Mouse (Mus musculus) cerebellum, adult 9-10 months (tissue): ENCODE data around the gene Hsp90ab1.

Experiments
- DNase-seq: peaks from one replicate; pipeline ENCODE4 v3.0.0; 2022

The Hsp90ab1 gene

DNA sequence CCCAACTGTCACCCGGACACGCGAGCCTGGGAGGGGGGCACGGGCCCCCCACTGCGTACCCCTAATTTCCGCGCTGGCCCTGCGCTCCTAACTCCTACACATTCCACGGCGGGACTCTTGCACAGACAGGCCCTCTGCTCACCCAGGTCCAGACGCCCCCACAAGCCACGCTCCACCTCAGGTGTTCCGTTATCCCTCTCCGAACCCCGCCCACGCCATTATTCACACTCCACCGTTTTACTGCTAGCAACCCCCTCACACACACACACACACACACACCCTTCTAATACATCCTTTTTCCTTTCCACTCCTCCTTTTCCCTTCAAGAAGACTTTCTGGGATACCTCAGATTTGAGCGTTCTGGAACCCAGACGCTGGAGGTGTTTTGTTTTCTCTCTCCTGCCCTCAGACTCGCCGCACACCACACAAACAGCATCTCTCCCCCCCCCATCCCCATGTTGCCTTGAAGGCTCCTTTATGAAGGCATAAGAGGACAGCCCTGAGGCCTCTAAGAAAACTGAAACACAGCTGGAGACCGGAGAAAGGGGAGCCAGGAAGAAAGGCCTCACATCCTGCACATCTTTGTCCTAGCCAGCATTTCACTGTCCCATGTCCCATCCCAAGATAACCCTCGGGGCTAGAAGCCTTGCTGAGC, 22.8 kb upstream of the Hsp90ab1 start:
- peak; percentile 65 for DNase-seq

DNA sequence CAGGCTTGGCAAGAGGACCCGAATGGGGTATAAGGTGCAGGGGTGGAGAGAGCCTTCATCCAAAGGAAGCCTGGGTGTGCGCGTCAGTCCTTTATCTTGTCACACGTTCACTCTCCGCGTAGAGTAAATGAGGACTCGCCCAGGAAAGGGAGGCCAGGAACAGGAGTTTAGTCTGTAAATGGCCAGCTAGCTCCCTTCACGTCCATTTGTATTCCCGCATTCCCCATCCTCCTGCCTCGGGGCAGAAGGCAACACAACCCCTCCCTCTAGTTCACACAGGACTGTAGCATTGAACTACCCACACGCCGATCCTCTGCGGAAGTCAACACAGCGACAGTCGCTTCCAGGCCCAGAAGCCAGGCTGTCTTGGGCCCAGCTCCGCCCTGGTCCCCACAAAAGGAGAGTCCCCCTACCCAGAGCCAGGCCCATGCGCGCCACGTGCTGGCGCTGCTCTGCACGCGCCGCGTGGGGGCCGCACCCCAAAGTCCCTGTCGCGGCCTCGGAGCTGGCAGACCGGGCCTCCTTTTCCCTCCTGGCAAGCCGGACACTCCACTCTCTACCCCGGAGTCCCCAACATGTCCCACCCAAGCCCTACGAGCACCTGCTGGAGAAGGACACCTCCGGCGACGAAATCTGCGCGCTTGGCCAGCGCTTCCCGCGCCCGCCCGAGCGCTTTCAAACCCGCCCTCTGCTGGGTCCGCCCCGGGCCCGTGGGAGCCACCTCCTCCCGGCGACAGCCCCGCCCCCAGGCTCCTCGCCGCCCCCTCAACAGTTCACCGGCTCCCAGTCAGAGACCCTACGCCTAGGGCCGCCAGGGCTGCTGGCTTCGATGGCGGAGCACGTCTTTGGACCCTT, 22.0 kb upstream of the Hsp90ab1 start:
- peak; percentile 76 for DNase-seq

DNA sequence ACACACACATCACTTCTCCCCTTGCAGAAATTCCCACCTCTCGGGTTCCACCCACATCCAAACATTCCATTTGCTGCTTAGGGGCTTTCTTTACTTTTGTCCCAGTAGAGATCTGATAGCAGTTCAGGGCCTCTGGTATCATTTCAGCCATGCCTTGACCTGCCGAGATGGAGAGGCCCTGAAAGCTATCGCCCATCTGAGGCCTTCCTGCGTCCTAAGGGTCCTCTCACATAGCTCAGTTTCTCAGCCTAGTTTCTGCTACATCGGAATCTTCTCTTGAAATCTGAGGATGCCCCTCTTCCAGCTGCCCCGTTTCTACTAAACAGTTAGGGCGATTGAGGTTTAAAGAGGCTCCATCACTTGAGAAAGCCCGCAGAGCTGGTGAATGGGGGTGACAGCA, 21.1 kb upstream of the Hsp90ab1 start:
- DNase-seq: no peak

DNA sequence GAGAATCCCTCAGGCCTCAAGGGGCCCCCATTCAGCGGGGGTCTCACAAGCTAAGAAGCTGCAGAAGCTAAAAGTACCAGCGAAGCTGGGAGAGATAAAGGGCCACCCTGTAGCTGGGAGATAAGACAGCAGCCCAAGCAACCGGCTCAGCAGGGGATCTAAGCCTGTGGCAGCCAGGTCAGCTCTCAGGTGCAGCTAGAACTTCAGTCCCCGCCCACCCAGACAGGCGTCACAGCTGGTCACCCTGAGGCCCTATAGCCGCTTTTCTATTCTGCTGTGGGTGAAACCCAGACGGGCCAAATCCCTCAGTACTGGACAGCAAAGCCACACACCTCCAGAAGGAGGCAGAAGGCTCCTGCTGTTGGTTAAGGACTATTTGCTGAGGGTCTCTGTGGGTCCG, 20.4 kb upstream of the Hsp90ab1 start:
- DNase-seq: peak; percentile 52

DNA sequence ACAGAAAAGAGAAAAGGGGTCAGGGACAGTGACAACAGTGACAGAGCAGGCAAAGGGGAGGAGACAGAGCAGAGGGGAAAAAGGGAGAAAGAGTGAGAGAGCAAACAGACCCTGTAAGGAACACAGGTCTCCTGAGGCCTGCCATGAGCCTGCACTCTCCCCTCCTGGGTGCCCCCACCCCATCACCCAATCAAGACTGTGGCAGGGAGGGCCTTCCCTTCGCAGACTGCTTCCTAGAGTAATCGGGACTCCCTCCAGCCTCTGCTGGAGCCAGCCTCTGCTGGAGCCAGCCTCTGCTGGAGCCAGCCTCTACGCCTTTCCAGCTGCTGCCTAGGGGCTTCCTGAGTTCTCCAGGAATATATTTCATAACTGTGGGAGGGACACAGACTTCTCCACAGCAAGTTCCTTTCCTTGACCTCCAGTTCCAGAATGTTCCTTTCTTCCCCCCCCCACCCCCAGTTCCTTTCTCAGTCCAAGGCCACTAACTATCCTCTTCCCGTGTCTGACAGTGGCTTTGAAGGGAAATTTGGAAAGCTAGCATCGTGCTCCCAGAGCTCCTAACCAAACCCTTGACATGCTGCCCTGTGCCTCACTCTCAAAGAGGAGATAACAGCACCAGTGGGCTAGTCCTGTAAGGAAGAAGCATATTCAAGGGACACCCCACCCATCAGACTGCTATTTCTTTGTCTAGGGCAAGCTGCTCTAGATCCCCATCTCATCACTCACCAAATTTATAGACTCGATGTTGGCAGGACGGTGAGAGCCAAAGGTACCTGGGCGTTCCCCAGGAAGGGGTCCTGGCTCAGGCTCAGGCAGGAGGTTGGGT, 19.7 kb upstream of the Hsp90ab1 start:
- DNase-seq: peak; percentile 50

DNA sequence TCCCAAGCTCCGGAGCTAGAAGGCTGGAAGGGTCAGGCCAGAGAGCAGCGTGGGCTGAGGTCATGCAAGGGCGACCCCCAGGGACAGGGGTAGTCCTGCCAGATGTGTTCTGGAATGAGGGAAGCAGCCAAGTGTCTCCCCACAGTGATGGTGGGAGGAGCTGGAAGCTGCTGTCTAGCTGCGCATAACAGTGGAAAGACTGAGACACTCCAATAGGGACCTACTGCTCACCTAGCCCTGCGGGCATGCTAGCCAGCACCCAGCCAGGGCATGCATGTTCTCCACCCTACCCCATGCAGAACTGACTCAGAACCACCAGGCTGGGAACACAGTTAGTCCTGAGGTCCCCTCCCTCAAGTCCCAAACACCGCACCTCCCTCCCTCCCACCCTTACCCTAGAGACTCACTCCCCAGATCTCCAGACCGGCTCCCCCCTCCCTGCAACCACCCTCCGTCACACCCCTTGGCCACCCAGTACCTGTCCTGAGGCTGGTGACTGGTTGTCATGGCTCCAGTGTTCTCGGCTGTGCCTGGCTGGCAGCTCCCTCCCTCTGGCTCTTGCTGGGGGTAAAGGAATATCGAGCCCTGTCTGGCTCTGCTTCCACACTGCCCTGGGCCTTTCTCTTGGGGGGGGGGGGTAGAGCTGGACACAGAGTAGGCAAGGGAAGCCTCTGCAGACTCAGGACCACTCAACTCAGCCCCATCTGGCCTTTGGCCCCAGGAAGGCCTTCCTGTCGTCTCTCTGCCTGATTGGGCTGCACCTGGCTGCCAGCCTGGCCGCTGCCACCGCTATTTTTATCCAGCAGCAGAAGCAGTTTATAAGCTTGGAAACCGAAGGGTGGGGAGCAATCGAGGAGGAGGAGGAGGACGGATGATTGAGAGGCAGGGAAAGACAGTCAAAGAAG, 18.9 kb upstream of the Hsp90ab1 start:
- peak; percentile 61 for DNase-seq

DNA sequence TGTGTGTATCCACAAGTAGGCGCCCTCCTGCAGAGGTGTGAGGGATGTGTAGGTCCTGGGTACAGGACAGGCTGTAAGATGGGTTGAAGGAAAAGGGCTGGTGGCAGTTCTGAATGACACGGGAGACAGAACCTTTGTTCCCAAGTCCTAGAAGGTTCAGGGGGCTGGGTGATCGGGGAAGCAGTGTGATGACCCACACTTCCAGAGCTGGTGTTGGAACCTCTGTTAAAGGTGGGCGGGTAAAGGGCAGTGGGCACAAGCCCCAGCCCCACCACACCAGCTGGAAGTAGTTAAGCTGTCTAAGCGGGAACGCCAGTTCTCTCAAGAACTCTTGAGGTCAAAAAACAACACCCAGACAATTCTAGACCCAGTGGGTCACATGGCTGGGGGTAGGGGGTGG, 17.3 kb upstream of the Hsp90ab1 start:
- DNase-seq: peak; percentile 34

DNA sequence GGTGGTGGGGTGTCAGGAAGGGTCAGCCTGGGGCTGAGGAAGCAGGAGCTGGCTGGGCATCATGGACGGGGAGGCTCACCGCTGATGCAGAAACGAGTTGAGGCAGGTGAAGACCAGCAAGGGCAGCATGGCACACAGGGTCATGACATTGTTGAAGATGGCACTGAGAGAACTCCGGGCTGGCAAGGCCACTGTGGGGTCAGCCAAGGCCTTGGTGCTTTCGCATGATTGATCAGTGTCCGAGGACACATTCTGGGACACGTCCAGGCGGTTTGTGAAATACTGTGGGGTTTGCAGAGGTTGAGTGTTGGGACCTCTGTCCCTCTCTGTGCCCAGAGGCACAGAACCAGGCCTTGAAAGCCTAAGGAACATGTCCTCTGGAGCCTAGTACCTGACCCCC, 16.8 kb upstream of the Hsp90ab1 start:
- peak; percentile 36 for DNase-seq

DNA sequence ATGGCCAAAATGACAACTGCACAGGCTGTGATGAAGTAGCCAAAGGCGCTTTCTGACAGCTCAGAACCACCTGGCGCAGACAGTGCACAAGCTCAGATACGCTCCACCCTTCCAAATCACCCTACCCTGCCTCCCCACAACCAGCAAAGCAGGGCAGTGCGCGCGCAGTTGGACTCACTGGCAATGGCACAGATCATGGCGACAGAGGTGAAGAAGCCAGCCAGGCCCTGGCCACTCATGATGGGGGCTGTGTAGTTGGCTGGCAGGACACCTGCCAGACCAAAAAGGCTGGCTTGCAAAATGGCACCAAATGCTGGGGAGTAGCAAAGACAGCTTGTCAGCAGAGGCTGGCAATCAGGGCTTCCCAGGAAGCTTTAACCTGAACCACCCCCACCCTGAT, 16.2 kb upstream of the Hsp90ab1 start:
- DNase-seq: peak; percentile 61

DNA sequence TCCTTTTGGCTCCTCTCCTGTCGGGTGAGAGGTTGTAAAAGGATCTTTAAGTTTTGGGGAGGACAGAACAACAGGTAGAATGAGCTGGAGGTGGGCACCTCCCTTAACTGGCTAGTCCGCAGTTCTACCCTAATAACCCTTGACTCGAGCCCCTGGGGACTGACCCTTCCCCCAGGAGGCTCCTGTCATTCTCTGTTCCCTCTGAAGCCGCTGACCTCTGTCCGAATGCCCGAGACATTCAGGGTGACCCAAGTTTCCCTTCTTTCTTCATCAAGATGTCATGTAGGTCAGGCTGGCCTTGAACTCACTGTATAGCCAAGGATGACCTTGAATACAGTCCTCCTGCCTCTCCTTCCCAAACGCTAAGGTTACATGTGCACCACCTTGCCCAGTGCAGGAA, 15.3 kb upstream of the Hsp90ab1 start:
- peak; percentile 33 for DNase-seq

DNA sequence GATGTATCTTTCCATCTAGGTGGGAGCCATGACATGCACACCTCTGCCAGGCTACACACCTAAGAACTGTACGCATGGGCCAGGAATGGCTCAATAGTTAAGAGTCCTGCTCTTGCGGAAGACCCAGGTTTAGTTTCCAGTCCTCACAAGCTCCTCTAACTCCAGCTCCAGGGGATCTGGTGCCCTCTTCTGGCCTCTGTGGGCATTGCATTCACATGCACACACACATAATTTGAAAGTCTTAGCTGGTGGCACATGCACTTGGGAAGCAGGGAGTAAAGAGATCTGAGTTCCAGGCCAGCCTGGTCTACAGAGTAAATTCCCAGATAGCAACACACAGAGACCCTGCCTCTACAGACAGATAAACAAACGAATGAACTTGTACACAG, 13.4 kb upstream of the Hsp90ab1 start:
- peak; percentile 29 for DNase-seq

DNA sequence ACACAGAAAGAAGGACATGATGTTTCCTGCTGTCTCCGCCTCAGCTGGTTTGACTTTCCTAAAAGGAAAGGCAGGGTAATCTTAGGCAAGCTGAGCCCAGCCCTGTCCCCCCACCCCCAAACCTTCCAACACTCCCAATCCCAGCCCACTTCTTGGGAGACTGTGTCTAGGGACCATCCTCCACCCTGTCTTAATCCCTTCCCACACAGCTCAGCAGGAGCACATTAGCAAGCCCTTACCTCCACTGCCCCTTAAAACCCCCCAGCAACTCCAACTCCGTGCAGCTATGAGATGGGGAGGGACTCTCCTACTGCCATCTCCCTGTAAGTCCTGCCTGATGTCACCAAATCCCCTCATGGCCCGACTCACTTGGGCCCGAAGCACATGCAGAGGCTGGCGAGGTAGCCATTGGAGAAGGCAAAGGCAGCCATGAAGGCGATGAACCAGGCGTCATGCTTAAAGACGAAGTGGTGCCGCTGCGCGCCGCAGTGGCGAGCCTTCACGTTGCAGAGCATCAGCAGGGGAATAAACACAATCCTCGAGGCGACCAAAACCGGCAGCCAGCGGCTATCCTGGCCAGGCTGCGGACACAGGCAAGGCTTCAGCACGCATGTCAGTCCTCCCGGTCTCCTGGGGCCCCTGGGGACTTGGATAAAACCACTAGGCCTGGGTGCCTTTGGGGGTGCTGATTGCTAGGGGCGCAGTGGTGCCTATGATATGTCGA, 12.8 kb upstream of the Hsp90ab1 start:
- peak; percentile 34 for DNase-seq

DNA sequence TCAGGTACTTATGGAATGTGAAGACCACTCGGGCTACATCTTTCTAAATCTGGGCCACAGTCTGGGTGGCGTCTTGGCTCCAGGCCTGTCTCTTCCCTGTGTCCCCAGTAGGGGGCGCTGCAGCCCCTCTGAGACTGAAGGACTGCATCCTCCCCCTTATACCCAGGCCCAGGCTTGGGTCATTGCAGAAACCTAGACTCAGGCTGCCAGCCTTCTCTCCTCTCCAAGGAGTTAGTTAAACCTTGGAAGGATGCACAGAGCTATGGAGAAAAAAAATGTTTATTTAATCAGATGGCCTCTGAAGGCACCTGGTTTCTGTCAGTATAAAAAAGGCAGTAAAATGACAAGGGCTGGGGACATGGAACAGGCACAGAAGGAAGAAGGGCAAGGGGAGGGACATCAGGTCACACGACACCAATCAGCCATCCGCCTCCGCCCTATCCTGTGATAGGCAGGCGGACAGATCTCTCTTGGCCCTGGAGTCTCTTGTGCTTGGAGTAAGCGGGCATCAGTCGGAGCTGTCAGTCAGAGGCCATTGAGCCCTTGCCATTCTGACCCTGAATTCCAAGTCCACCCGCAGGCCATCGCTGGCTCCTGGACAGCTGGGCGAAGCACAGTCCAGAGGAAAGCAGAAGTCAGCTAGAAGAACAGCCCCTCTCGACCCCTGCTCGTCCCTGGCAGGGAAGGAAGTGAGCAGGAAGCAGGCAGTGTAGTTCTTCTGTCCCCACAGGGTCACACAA, 12.0 kb upstream of the Hsp90ab1 start:
- peak; percentile 86 for DNase-seq

DNA sequence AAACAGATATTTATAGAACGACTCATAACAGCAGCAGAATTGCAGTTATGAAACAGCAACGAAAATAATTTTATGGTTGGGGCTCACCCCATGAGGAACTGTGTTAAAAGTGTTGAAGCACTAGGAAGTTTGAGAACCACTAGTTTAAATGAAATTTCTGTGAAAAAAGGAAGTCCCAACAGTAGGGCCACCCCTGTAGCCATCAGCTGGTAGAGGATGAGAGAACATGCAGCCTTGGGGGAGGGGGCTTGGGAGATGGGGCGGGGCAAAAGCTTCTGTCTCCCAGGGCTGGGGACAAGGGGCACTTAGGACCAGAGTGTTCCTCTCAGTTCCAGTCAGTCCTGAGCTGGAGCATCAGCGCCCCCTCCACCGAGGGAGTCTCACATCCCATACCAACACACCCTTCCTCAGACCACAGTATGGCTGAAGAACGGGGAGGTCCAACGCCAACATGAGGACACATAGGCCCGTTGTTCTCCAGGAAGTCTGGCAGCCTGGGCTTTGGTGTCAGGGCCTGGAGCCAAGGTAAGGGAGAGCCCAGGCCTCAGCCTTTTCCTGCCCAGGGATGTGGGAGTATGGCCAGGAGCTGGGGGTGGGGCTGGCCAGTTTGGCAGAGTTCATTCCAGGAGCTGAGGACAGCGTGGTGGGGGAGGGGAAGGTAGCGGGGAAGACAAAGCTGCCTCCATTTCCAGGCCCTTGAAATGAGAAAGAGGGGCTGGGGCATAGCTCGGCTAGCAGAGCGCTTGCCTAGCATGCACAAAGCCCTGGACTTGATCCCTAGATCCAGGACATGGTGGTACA, 11.2 kb upstream of the Hsp90ab1 start:
- DNase-seq: peak; percentile 80

DNA sequence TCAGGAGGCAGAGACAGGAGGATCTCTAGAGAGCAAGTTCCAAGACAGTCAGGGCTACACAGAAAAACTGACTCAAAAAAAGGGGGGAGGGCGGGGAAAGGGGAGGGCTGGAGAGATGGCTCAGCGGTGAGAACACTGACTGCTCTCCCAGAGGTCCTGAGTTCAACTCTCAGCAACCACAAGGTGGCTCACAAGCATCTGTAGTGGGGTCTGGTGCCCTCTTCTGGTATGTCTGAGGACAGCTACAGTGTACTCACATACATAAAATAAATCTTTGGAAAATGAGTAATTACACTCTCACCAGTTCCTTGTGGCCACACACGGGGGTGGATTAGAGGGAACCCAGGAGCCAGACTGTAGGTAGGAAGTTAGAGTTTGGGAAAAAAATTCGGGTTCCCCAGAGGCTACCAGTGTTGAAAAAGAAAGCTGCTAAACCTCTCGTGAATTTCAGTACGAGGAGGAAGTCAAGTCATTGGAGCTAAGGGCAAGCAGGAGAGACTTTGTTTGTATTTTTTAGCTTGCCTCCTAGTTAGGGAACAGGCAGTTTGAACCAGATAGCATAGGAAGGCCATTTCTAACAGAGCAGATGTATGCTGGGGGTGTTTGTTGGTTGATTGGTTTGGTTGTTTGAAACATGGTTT, 9.8 kb upstream of the Hsp90ab1 start:
- no peak for DNase-seq

DNA sequence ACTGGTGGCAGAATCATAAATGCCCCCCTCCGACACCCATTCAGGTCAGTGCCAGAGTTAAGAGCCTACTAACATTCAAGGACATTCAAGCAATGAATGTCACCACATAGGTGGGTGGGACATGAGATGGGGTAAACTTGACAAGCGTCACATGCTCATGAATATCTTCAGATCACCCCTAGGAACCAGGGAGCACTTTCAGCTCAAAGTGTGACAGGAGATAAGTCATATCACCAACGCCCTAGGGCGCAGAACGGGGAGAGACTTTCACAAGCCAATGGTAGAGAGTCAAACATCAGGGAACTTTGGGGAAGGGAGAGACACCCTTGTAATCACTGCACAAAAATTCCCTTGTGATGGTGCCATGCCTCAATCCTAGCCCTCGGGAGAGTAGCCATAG, 9.1 kb upstream of the Hsp90ab1 start:
- no peak for DNase-seq

DNA sequence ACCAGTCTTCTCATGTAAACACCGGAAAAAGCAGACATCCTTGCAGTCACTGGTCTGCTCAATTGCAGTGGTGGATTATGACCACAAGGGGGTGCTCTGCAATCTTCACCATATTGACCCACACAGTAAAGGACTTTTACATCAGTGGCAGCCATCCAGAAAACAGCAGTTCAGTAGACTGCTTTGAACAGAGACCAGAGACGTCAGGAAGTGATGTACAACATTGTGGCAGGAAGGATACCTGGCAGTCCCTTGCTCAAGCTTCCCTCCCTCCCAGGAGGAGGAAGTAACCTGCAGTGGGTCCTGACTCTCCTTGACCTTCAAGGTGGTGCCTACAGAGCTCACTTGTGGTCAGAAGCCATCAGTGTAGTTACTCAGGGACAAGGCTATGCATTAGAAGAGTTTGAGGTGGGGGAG, 8.5 kb upstream of the Hsp90ab1 start:
- DNase-seq: peak; percentile 86

DNA sequence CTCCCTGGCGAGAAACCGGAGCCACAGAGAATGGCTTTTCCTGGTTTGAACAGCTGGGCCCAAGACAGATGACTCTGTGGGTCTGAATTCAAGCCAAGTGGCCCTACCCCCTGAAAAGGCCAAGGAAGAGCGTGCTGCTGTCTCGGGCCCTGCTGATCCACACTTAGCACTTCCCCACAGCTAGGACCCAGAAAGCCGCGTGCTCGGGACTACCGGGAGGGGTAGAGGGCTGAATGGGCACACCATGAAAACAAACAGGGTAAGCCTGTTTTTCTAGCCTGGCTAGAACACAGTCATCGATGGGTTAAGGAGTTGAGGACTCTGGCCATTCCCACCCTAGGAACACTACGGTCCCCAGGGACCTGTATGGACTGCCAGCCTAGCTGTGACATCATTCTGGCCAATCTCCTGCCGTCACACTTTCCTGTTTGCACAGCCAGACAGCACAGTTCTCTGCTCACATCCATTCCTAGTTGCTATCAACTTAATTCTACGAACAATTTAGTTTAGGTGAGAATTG, 7.9 kb upstream of the Hsp90ab1 start:
- DNase-seq: no peak

DNA sequence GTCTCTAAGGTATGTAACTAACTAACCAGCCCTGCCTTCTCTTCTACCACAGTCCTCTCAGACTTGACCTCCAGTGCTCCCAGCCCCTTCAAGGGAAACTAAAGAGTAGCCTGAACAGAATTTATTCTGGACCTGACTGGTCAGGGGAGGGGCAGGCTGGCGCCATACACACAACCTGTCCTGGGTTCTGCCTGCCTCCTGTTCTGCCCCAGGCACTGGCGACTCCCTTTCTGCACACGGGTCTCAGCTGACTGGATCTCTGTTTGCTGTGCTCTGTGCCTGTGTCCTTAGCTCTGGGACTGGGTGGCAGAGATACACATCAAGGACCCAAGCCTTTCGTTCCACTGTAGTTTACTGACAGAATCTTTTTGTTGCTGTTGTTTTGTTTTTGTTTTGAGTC, 6.5 kb upstream of the Hsp90ab1 start:
- no peak for DNase-seq
